Mouse (Mus musculus): ENCODE measurements around the gene 2410131K14Rik. TPM values are rescaled to one million over a fixed set of nuclear protein-coding genes. Genes with fewer than 3 reads are reported as not detected.
A peak's percentile ranks its signal among the peaks of the same experiment; 100 is the strongest.

2410131K14Rik gene
- polyA plus RNA-seq, 1 experiment, result 3.8 TPM

DNA sequence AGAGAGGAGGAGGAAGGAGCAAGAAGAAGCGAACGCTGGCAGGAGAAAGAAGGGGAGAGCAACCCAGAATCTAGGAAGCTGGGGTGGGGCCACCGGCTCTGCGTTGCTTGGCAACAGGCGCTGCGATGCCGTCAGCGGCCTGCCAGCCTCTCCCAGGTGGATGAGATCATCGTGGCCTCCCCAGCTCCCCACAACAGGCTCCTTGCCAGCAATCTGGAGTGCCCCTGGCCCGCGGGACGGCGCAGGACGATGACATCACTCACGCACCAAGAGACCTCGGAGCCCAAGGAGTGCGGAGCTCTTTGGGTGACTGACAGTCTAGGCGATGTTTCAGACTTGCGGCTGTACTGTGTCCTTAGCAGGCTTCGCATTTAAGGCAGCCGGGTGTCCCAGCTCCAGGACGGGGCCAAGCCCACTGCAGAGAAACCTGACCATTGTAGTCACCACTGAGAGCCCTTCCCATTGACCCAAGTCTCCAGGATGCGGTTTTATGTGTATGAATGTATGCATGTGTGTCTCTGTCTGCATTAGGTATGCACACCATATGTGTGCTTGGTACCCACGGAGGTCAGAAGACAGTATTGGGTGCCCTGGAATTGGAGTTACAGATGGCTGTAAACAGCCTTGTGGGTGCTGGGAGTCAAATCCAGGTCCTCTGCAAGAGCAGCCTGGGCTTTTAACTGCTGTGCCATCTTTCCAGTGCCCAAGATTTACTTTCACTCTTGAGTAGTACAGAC, 30.4 kb upstream of the 2410131K14Rik start:
- Histone ChIP-seq H3K4me3 (ENCODE audit: low read depth, low read length) (peak overlapping the region; percentile 35), H3K36me3 (ENCODE audit: control insufficient read depth, insufficient read depth, low read length) (no peaks in the 10 kb centered on the region), H3K4me1 (ENCODE audit: control insufficient read depth, insufficient read depth, insufficient read length, low read length) (peaks cover 6% of the 10 kb centered on the region), H3K27me3 (ENCODE audit: control insufficient read depth, insufficient read depth, low read length) (0 out of 2 replicates have a peak, but pooled peaks cover 4% of the 10 kb centered on the region), H3K27ac (ENCODE audit: insufficient read depth, low read depth, low read length) (no peak overlapping the region)
- WGBS, result 6% methylated on average over 24 of the region's 24 CpGs
- TF ChIP-seq CTCF (IDR thresholded peaks at IDR 0.05; ENCODE audit: extremely low read depth, insufficient read length, insufficient replicate concordance, low read depth, low read length) (no peak), POLR2A (IDR thresholded peaks at IDR 0.05; ENCODE audit: low read depth, low read length) (no peak)

GRCm38 (mm10) chr5:118217410-118217809, 27.6 kb upstream of the 2410131K14Rik start:
- peaks cover 6% of the 10 kb centered on the region for H3K4me1 ChIP-seq (ENCODE audit: control insufficient read depth, insufficient read depth, insufficient read length, low read length)
- no peaks in the 10 kb centered on the region for H3K36me3 ChIP-seq (ENCODE audit: control insufficient read depth, insufficient read depth, low read length)
- H3K4me3 ChIP-seq (ENCODE audit: low read depth, low read length), result no peak overlapping the region
- TF ChIP-seq CTCF (IDR thresholded peaks at IDR 0.05; ENCODE audit: extremely low read depth, insufficient read length, insufficient replicate concordance, low read depth, low read length), result no peak
- TF ChIP-seq POLR2A (IDR thresholded peaks at IDR 0.05; ENCODE audit: low read depth, low read length), result no peak
- H3K27me3 ChIP-seq (ENCODE audit: control insufficient read depth, insufficient read depth, low read length), result 0 out of 2 replicates have a peak, but pooled peaks cover 4% of the 10 kb centered on the region
- WGBS, result 68% methylated on average over 6 of the region's 6 CpGs
- no peak overlapping the region for H3K27ac ChIP-seq (ENCODE audit: insufficient read depth, low read depth, low read length)

DNA sequence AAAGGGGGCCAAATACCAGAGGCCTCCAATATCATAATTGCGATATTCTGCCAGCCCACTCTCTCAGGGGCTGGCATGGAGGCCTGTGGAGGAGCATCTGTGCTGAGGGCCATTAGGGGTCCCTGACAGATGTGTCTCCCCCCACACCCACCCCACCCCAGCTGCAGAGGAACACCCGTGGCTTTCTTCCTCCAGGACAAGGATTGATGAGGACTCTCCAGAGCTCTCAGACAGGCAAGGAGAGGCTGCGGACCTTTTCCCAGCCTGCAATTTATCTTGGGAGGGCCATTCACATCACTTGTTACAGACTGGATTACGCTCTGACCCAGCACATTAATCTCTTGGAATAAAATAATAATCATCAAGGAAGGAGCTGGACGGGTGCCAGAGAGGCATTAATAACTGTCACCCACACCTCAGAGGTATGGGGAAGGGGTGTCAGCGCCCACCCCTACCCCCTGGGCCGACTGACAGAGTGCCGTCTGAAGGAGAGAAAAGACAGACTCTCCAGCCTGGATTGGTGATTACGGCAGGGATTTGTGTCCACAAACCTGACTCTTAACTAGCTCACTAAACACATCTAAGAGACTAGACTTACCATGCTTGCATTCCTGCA, 21.8 kb upstream of the 2410131K14Rik start:
- TF ChIP-seq CTCF (IDR thresholded peaks at IDR 0.05; ENCODE audit: extremely low read depth, insufficient read length, insufficient replicate concordance, low read depth, low read length), result no peak
- no peak for TF ChIP-seq POLR2A (IDR thresholded peaks at IDR 0.05; ENCODE audit: low read depth, low read length)
- no peaks in the 10 kb centered on the region for H3K27me3 ChIP-seq (ENCODE audit: control insufficient read depth, insufficient read depth, low read length)
- WGBS, result 59% methylated on average over 9 of the region's 9 CpGs
- no peak overlapping the region for H3K4me3 ChIP-seq (ENCODE audit: low read depth, low read length)
- no peaks in the 10 kb centered on the region for H3K4me1 ChIP-seq (ENCODE audit: control insufficient read depth, insufficient read depth, insufficient read length, low read length)
- no peak overlapping the region for H3K27ac ChIP-seq (ENCODE audit: insufficient read depth, low read depth, low read length)
- H3K36me3 ChIP-seq (ENCODE audit: control insufficient read depth, insufficient read depth, low read length), result no peaks in the 10 kb centered on the region

GRCm38 (mm10) chr5:118230071-118230611, 14.9 kb upstream of the 2410131K14Rik start:
- Histone ChIP-seq H3K27me3 (ENCODE audit: control insufficient read depth, insufficient read depth, low read length) (no peaks in the 10 kb centered on the region), H3K4me3 (ENCODE audit: low read depth, low read length) (no peak overlapping the region), H3K36me3 (ENCODE audit: control insufficient read depth, insufficient read depth, low read length) (no peaks in the 10 kb centered on the region), H3K27ac (ENCODE audit: insufficient read depth, low read depth, low read length) (no peak overlapping the region), H3K4me1 (ENCODE audit: control insufficient read depth, insufficient read depth, insufficient read length, low read length) (no peaks in the 10 kb centered on the region)
- 90% methylated on average over 13 of the region's 13 CpGs for WGBS
- TF ChIP-seq CTCF (IDR thresholded peaks at IDR 0.05; ENCODE audit: extremely low read depth, insufficient read length, insufficient replicate concordance, low read depth, low read length) (no peak), POLR2A (IDR thresholded peaks at IDR 0.05; ENCODE audit: low read depth, low read length) (no peak)

GRCm38 (mm10) chr5:118236891-118237290, 8.1 kb upstream of the 2410131K14Rik start:
- H3K27ac ChIP-seq (ENCODE audit: insufficient read depth, low read depth, low read length), result no peak overlapping the region

DNA sequence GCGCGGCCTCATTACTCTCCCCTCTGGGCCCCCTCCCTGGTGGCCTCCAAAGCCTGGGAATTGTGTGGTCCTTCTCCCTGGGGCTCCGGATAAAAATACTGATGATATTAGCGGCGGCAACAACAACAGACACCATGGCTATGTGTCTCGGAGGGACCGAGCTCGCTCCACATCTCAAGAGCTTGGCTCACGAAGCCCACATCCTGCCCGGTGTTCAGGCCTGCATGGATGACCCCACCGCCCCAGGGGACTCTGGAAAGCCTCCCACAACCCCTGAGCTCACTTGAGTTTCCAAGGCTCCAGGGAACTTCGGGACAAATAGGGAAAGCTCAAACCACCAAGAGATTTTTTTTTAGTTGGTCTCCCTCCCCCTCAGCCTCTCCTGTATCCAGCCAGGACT, 5.4 kb upstream of the 2410131K14Rik start:
- TF ChIP-seq CTCF (IDR thresholded peaks at IDR 0.05; ENCODE audit: extremely low read depth, insufficient read length, insufficient replicate concordance, low read depth, low read length) (no peak), POLR2A (IDR thresholded peaks at IDR 0.05; ENCODE audit: low read depth, low read length) (no peak)
- no peak overlapping the region for H3K4me3 ChIP-seq (ENCODE audit: low read depth, low read length)
- WGBS, result 87% methylated on average over 12 of the region's 12 CpGs
- H3K27ac ChIP-seq (ENCODE audit: insufficient read depth, low read depth, low read length), result no peak overlapping the region
- H3K27me3 ChIP-seq (ENCODE audit: control insufficient read depth, insufficient read depth, low read length), result no peaks in the 10 kb centered on the region
- H3K36me3 ChIP-seq (ENCODE audit: control insufficient read depth, insufficient read depth, low read length), result no peaks in the 10 kb centered on the region
- H3K4me1 ChIP-seq (ENCODE audit: control insufficient read depth, insufficient read depth, insufficient read length, low read length), result no peaks in the 10 kb centered on the region

More at GRCm38 (mm10) chr5:118236891-118237290, 8.1 kb upstream of the 2410131K14Rik start:
- no peaks in the 10 kb centered on the region for H3K4me1 ChIP-seq (ENCODE audit: control insufficient read depth, insufficient read depth, insufficient read length, low read length)
- 82% methylated on average over 12 of the region's 12 CpGs for WGBS
- TF ChIP-seq POLR2A (IDR thresholded peaks at IDR 0.05; ENCODE audit: low read depth, low read length), result no peak
- no peak for TF ChIP-seq CTCF (IDR thresholded peaks at IDR 0.05; ENCODE audit: extremely low read depth, insufficient read length, insufficient replicate concordance, low read depth, low read length)
- H3K27me3 ChIP-seq (ENCODE audit: control insufficient read depth, insufficient read depth, low read length), result no peaks in the 10 kb centered on the region
- H3K36me3 ChIP-seq (ENCODE audit: control insufficient read depth, insufficient read depth, low read length), result no peaks in the 10 kb centered on the region
- no peak overlapping the region for H3K4me3 ChIP-seq (ENCODE audit: low read depth, low read length)

Measured in small intestine, adult 2 months (tissue).